Mouse (Mus musculus) stomach, embryonic 16.5 days (tissue): Measurements from ENCODE around the gene March2. TPM values are rescaled to one million over a fixed set of nuclear protein-coding genes. Genes with fewer than 3 reads are reported as not detected.

Experiments used
- polyA plus RNA-seq: library from polyadenylated mRNA; unstranded; fragments of >200 nt; fragmentation: Nextera tagmentation; extraction: Ambion mirVana; gene quantifications from 2 replicates; pipeline ENCODE4 v1.2.1, GENCODE M21; 2015

March2 gene
- polyA plus RNA-seq, 1 experiment from 2014 or later = 58.8 TPM

Other genes with a start within 250 kb of the March2 start
- gene Adamts10, start 194.5 kb downstream of the March2 start, polyA plus RNA-seq = 61.5 and 68.0 TPM in 2 replicates
- gene Myo1f, start 163.0 kb downstream of the March2 start, polyA plus RNA-seq = 6.3 and 7.9 TPM in 2 replicates
- gene Zfp414, start 89.6 kb downstream of the March2 start, polyA plus RNA-seq = 32.7 and 45.7 TPM in 2 replicates
- 1.0 and 1.1 TPM in 2 replicates for gene Pram1, start 80.6 kb downstream of the March2 start, polyA plus RNA-seq
- 281 and 295 TPM in 2 replicates for gene Hnrnpm, start 31.8 kb downstream of the March2 start, polyA plus RNA-seq
- 212 and 237 TPM in 2 replicates for gene Rab11b, start 41.9 kb upstream of the March2 start, polyA plus RNA-seq
- gene Angptl4, start 63.2 kb upstream of the March2 start, polyA plus RNA-seq = 25.8 and 30.7 TPM in 2 replicates
- 24.8 and 29.0 TPM in 2 replicates for gene Kank3, start 91.8 kb upstream of the March2 start, polyA plus RNA-seq
- gene Rps28, start 105.9 kb upstream of the March2 start, polyA plus RNA-seq = 740 and 935 TPM in 2 replicates
- 442 and 446 TPM in 2 replicates for gene Ndufa7, start 105.9 kb upstream of the March2 start, polyA plus RNA-seq
- gene Cd320, start 124.4 kb upstream of the March2 start, polyA plus RNA-seq = 52.0 and 54.0 TPM in 2 replicates
- not detected in 2 replicates for gene Gm7029, start 155.2 kb upstream of the March2 start, polyA plus RNA-seq
- 6.9 and 7.9 TPM in 2 replicates for gene Kifc1, start 172.0 kb upstream of the March2 start, polyA plus RNA-seq
- gene Platr17, start 186.5 kb upstream of the March2 start, polyA plus RNA-seq = 0.39 and 0.40 TPM in 2 replicates
- gene Daxx, start 190.7 kb upstream of the March2 start, polyA plus RNA-seq = 40.9 and 44.4 TPM in 2 replicates
- gene Tapbp, start 197.2 kb upstream of the March2 start, polyA plus RNA-seq = 58.4 and 68.7 TPM in 2 replicates
- 11.4 and 12.5 TPM in 2 replicates for gene Zbtb22, start 197.2 kb upstream of the March2 start, polyA plus RNA-seq
- gene Rgl2, start 210.9 kb upstream of the March2 start, polyA plus RNA-seq = 43.9 and 44.7 TPM in 2 replicates
- gene Pfdn6, start 221.7 kb upstream of the March2 start, polyA plus RNA-seq = 133 and 147 TPM in 2 replicates
- 19.0 and 23.1 TPM in 2 replicates for gene Wdr46, start 222.0 kb upstream of the March2 start, polyA plus RNA-seq
- gene B3galt4, start 232.8 kb upstream of the March2 start, polyA plus RNA-seq = 8.6 and 9.0 TPM in 2 replicates
- 42.6 and 45.0 TPM in 2 replicates for gene Vps52, start 237.1 kb upstream of the March2 start, polyA plus RNA-seq
- gene Rps18, start 237.3 kb upstream of the March2 start, polyA plus RNA-seq = 1,606 and 1,631 TPM in 2 replicates